Mouse (Mus musculus) neural tube, postnatal 0 days (tissue): ENCODE data around the gene Gm6040. TPM values are rescaled to one million over a fixed set of nuclear protein-coding genes. Genes with fewer than 3 reads are reported as not detected.

Experiments used
- polyA plus RNA-seq: library from polyadenylated mRNA; unstranded; fragments of >200 nt; fragmentation: Nextera tagmentation; extraction: Ambion mirVana; gene quantifications from 2 replicates; pipeline ENCODE4 v1.2.1, GENCODE M21; 2015

Gene Gm6040
- polyA plus RNA-seq = not detected in 2 replicates

GRCm38 (mm10) chr8:20921971-20922370 is at the start of gene Gm6040:
Gene Gm6040 (minus strand): TSS chr8:20922071.

GRCm38 (mm10) chr8:20944610-20945009 is 22.7 kb upstream of the Gm6040 start, which contains the start of gene AY761185:
Gene AY761185 (minus strand): TSS chr8:20944710.

GRCm38 (mm10) chr8:20902527-20902926 is 19.3 kb downstream of the Gm6040 start, which contains the start of gene Gm15056:
Gene Gm15056 (minus strand): TSS chr8:20902627.

GRCm38 (mm10) chr8:20892369-20892768 is 29.5 kb downstream of the Gm6040 start, which contains the start of gene Defb33:
Gene Defb33 (plus strand): TSS chr8:20892669.

Other genes with a start within 250 kb of the Gm6040 start
- gene Defb33, start 29.4 kb downstream of the Gm6040 start, polyA plus RNA-seq = not detected in 2 replicates
- not detected in 2 replicates for gene Gm15056, start 19.4 kb downstream of the Gm6040 start, polyA plus RNA-seq
- not detected in 2 replicates for gene AY761185, start 22.6 kb upstream of the Gm6040 start, polyA plus RNA-seq
- not detected in 2 replicates for gene Defa21, start 103.5 kb upstream of the Gm6040 start, polyA plus RNA-seq
- gene Defa23, start 133.0 kb upstream of the Gm6040 start, polyA plus RNA-seq = not detected in 2 replicates
- gene Defa35, start 143.0 kb upstream of the Gm6040 start, polyA plus RNA-seq = not detected in 2 replicates
- gene Defa25, start 162.4 kb upstream of the Gm6040 start, polyA plus RNA-seq = not detected in 2 replicates
- not detected in 2 replicates for gene Gm14851, start 174.0 kb upstream of the Gm6040 start, polyA plus RNA-seq
- gene Defa30, start 212.6 kb upstream of the Gm6040 start, polyA plus RNA-seq = not detected in 2 replicates
- not detected in 2 replicates for gene Defa22, start 240.2 kb upstream of the Gm6040 start, polyA plus RNA-seq